Mouse (Mus musculus) activated CD4-positive, CD25-positive, alpha-beta regulatory T cell (primary cell): Measurements from ENCODE around the gene Gm28998. TPM values are rescaled to one million over a fixed set of nuclear protein-coding genes. Genes with fewer than 3 reads are reported as not detected.

Experiments used
- polyA plus RNA-seq, 2 experiments: library from polyadenylated mRNA; unstranded; fragments of 100-300 nt; shearing (Covaris generic); gene quantifications; one replicate each; pipeline ENCODE4 v1.2.1; 2017

Gm28998 gene
- polyA plus RNA-seq: not detected

GRCm38 (mm10) chrY:7253487-7253886 lies at the start of gene Gm28998:
TSS of gene Gm28998 (plus strand) at chrY:7253787.

Other genes with a start within 250 kb of the Gm28998 start
- gene Gm21244, start 84.5 kb upstream of the Gm28998 start, polyA plus RNA-seq: under 1 TPM in 1 of 2 experiments, not detected in 1; 0.07 TPM
- gene Gm21788, start 151.2 kb downstream of the Gm28998 start, polyA plus RNA-seq: not detected